Mouse (Mus musculus) lung, embryonic 16.5 days (tissue): Measurements from ENCODE around the gene Hmgcl. TPM values are rescaled to one million over a fixed set of nuclear protein-coding genes. Genes with fewer than 3 reads are reported as not detected.
A peak's percentile ranks its signal among the peaks of the same experiment; 100 is the strongest.

ENCODE experiments used
- ATAC-seq: fragments of 200-750 bp; cut with Nextera tagmentation; 2 replicates; pipeline ENCODE4 v1.8.0; 2017; ENCODE audit warnings: low read depth, mild to moderate bottlenecking, moderate library complexity
- H3K27ac ChIP-seq: fragments of 300-500 bp; sonication (generic); 2 replicates; pipeline ENCODE4 v1.5.1; 2014; ENCODE audit warnings: mild to moderate bottlenecking, control low read depth, low read length
- H3K27me3 ChIP-seq: fragments of 300-500 bp; sonication (generic); 2 replicates; pipeline ENCODE4 v1.6.1; 2014; ENCODE audit warnings: low read depth, low read length, mixed read lengths; ENCODE audit not compliant: control insufficient read depth, insufficient read depth
- H3K36me3 ChIP-seq: fragments of 300-500 bp; sonication (generic); 2 replicates; pipeline ENCODE4 v1.6.1; 2014; ENCODE audit warnings: low read length; ENCODE audit not compliant: control insufficient read depth, insufficient read depth
- H3K4me1 ChIP-seq: fragments of 300-500 bp; sonication (generic); replicated peaks from 2 replicates; pipeline ENCODE4 v1.6.1; 2014; ENCODE audit warnings: low read length, mixed read lengths; ENCODE audit not compliant: control insufficient read depth, insufficient read depth
- H3K4me2 ChIP-seq: fragments of 300-500 bp; sonication (generic); 2 replicates; pipeline ENCODE4 v1.6.1; 2014; ENCODE audit warnings: low read depth, low read length, control low read depth
- H3K4me3 ChIP-seq: fragments of 300-500 bp; sonication (generic); 2 replicates; pipeline ENCODE4 v1.5.1; 2014; ENCODE audit warnings: mild to moderate bottlenecking, low read length, control low read depth
- H3K9ac ChIP-seq: fragments of 300-500 bp; sonication (generic); 2 replicates; pipeline ENCODE4 v1.6.1; 2014; ENCODE audit warnings: low read length, control low read depth
- H3K9me3 ChIP-seq: fragments of 300-500 bp; sonication (generic); 2 replicates; pipeline ENCODE4 v1.6.1; 2016; ENCODE audit warnings: low read length; ENCODE audit not compliant: control insufficient read depth
- WGBS: fragments of 180-500 bp; shearing (Covaris S2); extraction: QIAGEN DNeasy Blood & Tissue Kit; methylation state at CpG from one replicate; pipeline ENCODE4 v1.1.7; 2014; 5-methylcytosine and 5-hydroxymethylcytosine counted together
- polyA plus RNA-seq: library from polyadenylated mRNA; unstranded; fragments of >200 nt; fragmentation: Nextera tagmentation; extraction: Ambion mirVana; gene quantifications from 2 replicates; pipeline ENCODE4 v1.2.1, GENCODE M21; 2015

Gene Hmgcl
- polyA plus RNA-seq, 1 experiment from 2014 or later: 73.0 TPM

- 71% methylated on average over 10 of the region's 10 CpGs for WGBS
- peaks cover 11% of the 10 kb centered on the region for H3K36me3 ChIP-seq
- ATAC-seq: no peak
Observed at GRCm38 (mm10) chr4:135949475-135949874, 3.2 kb downstream of the Hmgcl start.

GRCm38 (mm10) chr4:135949911-135950310 is 3.7 kb downstream of the Hmgcl start:
- 45% methylated on average over 6 of the region's 6 CpGs for whole genome bisulfite sequencing
- Histone ChIP-seq H3K4me3 (no peak overlapping the region), H3K4me2 (no peak overlapping the region), H3K9me3 (peaks cover 5% of the 10 kb centered on the region), H3K36me3 (peaks cover 11% of the 10 kb centered on the region), H3K4me1 (peaks cover 12% of the 10 kb centered on the region; the same call in 1 of the 2 replicates), H3K27ac (no peak overlapping the region), H3K27me3 (no peaks in the 10 kb centered on the region), H3K9ac (no peak overlapping the region)
- ATAC-seq: no peak

More at GRCm38 (mm10) chr4:135949475-135949874, 3.2 kb downstream of the Hmgcl start:
- no peak overlapping the region for H3K4me2 ChIP-seq
- H3K27ac ChIP-seq: no peak overlapping the region; the same call in 1 of the 2 replicates
- no peaks in the 10 kb centered on the region for H3K27me3 ChIP-seq
- H3K9me3 ChIP-seq: peaks cover 5% of the 10 kb centered on the region
- H3K4me3 ChIP-seq: no peak overlapping the region
- H3K4me1 ChIP-seq: peaks cover 12% of the 10 kb centered on the region; the same call in 1 of the 2 replicates
- no peak overlapping the region for H3K9ac ChIP-seq

GRCm38 (mm10) chr4:135950365-135950764 is 4.1 kb downstream of the Hmgcl start:
- WGBS: 69% methylated on average over 6 of the region's 6 CpGs
- peaks cover 11% of the 10 kb centered on the region for H3K36me3 ChIP-seq
- no peak overlapping the region for H3K4me2 ChIP-seq
- ATAC-seq: no peak
- H3K4me3 ChIP-seq: no peak overlapping the region
- no peak overlapping the region for H3K27ac ChIP-seq
- no peak overlapping the region for H3K9ac ChIP-seq
- H3K27me3 ChIP-seq: no peaks in the 10 kb centered on the region
- peaks cover 5% of the 10 kb centered on the region for H3K9me3 ChIP-seq
- H3K4me1 ChIP-seq: peaks cover 12% of the 10 kb centered on the region; the same call in 1 of the 2 replicates

DNA sequence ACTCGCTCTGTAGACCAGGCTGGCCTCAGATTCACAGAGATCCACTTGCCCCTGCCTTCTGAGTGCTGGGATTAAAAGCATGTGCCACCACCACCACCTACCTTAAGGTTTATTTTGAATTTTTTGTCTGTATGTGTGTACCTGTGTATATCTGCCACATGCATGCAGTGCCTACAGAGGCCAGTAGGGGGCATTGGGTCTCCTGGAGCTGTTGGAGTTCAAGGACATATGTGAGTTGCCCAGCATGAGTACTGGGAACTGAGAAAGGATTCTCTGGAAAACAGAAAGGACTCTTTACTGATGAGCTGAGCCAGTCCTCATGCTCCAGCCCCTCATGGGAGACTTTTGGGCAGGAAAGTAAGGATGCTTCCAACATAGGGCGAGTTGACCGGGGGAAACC is 5.3 kb downstream of the Hmgcl start:
- H3K4me1 ChIP-seq: 0 out of 2 replicates have a peak, but pooled peaks cover 7% of the 10 kb centered on the region
- H3K36me3 ChIP-seq: peaks cover 13% of the 10 kb centered on the region
- no peak overlapping the region for H3K4me2 ChIP-seq
- no peak overlapping the region for H3K4me3 ChIP-seq
- H3K27me3 ChIP-seq: no peaks in the 10 kb centered on the region
- WGBS: 90% methylated on average over 3 of the region's 3 CpGs
- H3K9me3 ChIP-seq: peaks cover 5% of the 10 kb centered on the region
- no peak for ATAC-seq
- no peak overlapping the region for H3K9ac ChIP-seq
- no peak overlapping the region for H3K27ac ChIP-seq

DNA sequence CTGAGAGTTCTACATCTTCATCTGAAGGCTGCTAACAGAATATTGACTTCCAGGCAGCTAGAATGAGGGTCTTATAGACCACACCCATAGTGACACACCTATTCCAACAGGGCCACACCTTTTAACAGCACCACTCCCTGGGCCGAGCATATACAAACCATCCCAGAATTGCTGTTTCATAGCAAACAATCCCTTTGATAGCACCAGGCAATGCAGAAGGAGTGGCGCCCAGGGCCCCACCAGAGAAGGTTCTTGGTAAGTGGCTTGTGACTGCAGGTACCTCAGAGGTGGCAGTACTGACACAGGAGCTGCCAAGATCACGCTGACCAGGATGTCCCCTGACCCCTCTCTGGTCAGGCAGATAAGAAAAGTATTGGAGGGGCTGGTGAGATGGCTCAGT is 6.9 kb downstream of the Hmgcl start:
- H3K9me3 ChIP-seq: peaks cover 5% of the 10 kb centered on the region
- ATAC-seq: no peak
- no peak overlapping the region for H3K9ac ChIP-seq
- peaks cover 13% of the 10 kb centered on the region for H3K36me3 ChIP-seq
- H3K4me2 ChIP-seq: no peak overlapping the region
- H3K4me3 ChIP-seq: no peak overlapping the region
- H3K27ac ChIP-seq: no peak overlapping the region
- WGBS: 78% methylated on average over 3 of the region's 3 CpGs
- no peaks in the 10 kb centered on the region for H3K27me3 ChIP-seq
- 0 out of 2 replicates have a peak, but pooled peaks cover 3% of the 10 kb centered on the region for H3K4me1 ChIP-seq

- 0 out of 2 replicates have a peak, but pooled peaks cover 3% of the 10 kb centered on the region for H3K4me1 ChIP-seq
- H3K4me3 ChIP-seq: no peak overlapping the region
- H3K27me3 ChIP-seq: no peaks in the 10 kb centered on the region
- H3K9ac ChIP-seq: no peak overlapping the region
- H3K9me3 ChIP-seq: peaks cover 5% of the 10 kb centered on the region
- peak; percentile 48; the same call in 1 of the 2 replicates for ATAC-seq
- no peak overlapping the region for H3K4me2 ChIP-seq
- 11% methylated on average over 2 of the region's 2 CpGs for WGBS
- H3K36me3 ChIP-seq: peaks cover 17% of the 10 kb centered on the region
- H3K27ac ChIP-seq: no peak overlapping the region
Observed at GRCm38 (mm10) chr4:135954241-135954640, 8.0 kb downstream of the Hmgcl start.

- Histone ChIP-seq H3K27me3 (no peaks in the 10 kb centered on the region), H3K36me3 (peaks cover 20% of the 10 kb centered on the region), H3K4me3 (no peak overlapping the region), H3K27ac (no peak overlapping the region), H3K4me2 (no peak overlapping the region), H3K9ac (no peak overlapping the region), H3K4me1 (no peaks in the 10 kb centered on the region), H3K9me3 (peaks cover 5% of the 10 kb centered on the region)
- 81% methylated on average over 9 of the region's 9 CpGs for WGBS
- no peak for ATAC-seq
Observed at GRCm38 (mm10) chr4:135955886-135956285, 9.6 kb downstream of the Hmgcl start.

DNA sequence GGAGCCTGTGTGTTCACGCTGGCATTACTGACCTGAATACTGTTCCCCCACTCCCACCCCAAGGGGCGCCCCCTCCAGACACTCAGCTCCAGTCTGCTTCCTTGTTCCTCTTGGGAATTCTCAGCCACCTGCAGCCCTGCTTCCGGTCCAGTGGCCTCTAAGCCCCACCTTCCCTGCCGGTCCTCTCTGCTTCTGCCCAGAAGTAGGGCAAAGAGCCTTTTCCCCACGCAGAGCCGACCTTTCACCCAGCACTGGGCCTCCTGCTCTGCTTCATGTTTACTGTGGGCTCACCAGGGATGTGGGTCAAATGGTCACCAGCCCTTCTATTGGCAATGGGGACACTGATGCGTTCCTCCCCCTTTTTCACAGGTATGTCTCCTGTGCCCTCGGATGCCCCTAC is 12.1 kb downstream of the Hmgcl start:
- peaks cover 4% of the 10 kb centered on the region; the same call in 1 of the 2 replicates for H3K4me1 ChIP-seq
- no peak overlapping the region for H3K4me2 ChIP-seq
- no peak overlapping the region for H3K27ac ChIP-seq
- H3K27me3 ChIP-seq: no peaks in the 10 kb centered on the region
- no peaks in the 10 kb centered on the region for H3K9me3 ChIP-seq
- ATAC-seq: no peak
- no peak overlapping the region for H3K9ac ChIP-seq
- WGBS: 55% methylated on average over 8 of the region's 8 CpGs
- no peak overlapping the region for H3K4me3 ChIP-seq
- peaks cover 13% of the 10 kb centered on the region; the same call in 1 of the 2 replicates for H3K36me3 ChIP-seq

- Histone ChIP-seq H3K9me3 (no peaks in the 10 kb centered on the region), H3K27ac (no peak overlapping the region), H3K4me2 (no peak overlapping the region), H3K36me3 (peaks cover 12% of the 10 kb centered on the region; the same call in 1 of the 2 replicates), H3K4me1 (peaks cover 11% of the 10 kb centered on the region), H3K27me3 (no peaks in the 10 kb centered on the region), H3K4me3 (no peak overlapping the region), H3K9ac (no peak overlapping the region)
- 25% methylated on average over 5 of the region's 5 CpGs for WGBS
- ATAC-seq: no peak
Observed at GRCm38 (mm10) chr4:135960717-135961116, 14.5 kb downstream of the Hmgcl start.
